Mouse (Mus musculus) macrophage (primary cell): ENCODE data around the gene Evx2. TPM values are rescaled to one million over a fixed set of nuclear protein-coding genes. Genes with fewer than 3 reads are reported as not detected.

Source experiments
- H3K27ac ChIP-seq: fragments of 350-480 bp; formaldehyde crosslinking; 2 replicates; pipeline ENCODE4 v1.9.0; 2021
- H3K36me3 ChIP-seq: fragments of 350-480 bp; formaldehyde crosslinking; 2 replicates; pipeline ENCODE4 v1.9.0; 2021; ENCODE audit errors: inconsistent target
- H3K4me3 ChIP-seq: fragments of 350-480 bp; formaldehyde crosslinking; 2 replicates; pipeline ENCODE4 v1.9.0; 2021; ENCODE audit errors: inconsistent target
- H3K79me2 ChIP-seq: fragments of 350-480 bp; formaldehyde crosslinking; 2 replicates; pipeline ENCODE4 v1.9.0; 2021; ENCODE audit errors: inconsistent target
- WGBS: methylation state at CpG from one replicate; pipeline ENCODE4 v1.1.7; 2026; ENCODE audit warnings: inconsistent platforms; ENCODE audit not compliant: missing documents; 5-methylcytosine and 5-hydroxymethylcytosine counted together
- polyA plus RNA-seq: library from polyadenylated mRNA; stranded (reverse); fragments of 250-400 nt; gene quantifications from 3 replicates; pipeline ENCODE4 v1.2.4, GENCODE M21; 2018; ENCODE audit warnings: inconsistent platforms

Evx2 gene
- polyA plus RNA-seq, 1 experiment from 2014 or later = not detected

DNA sequence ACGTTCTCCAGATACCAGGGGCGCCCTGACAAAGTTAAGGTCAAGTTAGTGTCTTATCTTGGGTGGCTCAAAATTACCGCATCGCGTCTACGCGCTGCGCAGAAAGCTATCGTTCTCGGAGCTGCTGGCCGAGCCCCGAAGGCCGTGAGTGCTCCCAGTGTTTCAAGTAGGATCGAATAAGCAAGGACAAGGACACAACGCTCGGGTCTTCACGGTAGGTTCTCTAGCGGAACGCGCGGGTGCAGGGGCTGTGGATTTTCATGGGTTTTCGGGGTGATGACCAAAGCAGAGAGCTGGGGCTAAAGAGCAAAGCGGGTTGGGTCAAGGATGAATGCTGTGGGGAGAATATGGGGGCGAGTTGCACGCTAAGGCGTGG, 20.2 kb upstream of the Evx2 start:
- no peak overlapping the region for H3K27ac ChIP-seq
- H3K36me3 ChIP-seq = no peaks in the 10 kb centered on the region
- WGBS = 4% methylated on average over 26 of the region's 26 CpGs
- H3K79me2 ChIP-seq = no peaks in the 10 kb centered on the region
- H3K4me3 ChIP-seq = no peak overlapping the region

DNA sequence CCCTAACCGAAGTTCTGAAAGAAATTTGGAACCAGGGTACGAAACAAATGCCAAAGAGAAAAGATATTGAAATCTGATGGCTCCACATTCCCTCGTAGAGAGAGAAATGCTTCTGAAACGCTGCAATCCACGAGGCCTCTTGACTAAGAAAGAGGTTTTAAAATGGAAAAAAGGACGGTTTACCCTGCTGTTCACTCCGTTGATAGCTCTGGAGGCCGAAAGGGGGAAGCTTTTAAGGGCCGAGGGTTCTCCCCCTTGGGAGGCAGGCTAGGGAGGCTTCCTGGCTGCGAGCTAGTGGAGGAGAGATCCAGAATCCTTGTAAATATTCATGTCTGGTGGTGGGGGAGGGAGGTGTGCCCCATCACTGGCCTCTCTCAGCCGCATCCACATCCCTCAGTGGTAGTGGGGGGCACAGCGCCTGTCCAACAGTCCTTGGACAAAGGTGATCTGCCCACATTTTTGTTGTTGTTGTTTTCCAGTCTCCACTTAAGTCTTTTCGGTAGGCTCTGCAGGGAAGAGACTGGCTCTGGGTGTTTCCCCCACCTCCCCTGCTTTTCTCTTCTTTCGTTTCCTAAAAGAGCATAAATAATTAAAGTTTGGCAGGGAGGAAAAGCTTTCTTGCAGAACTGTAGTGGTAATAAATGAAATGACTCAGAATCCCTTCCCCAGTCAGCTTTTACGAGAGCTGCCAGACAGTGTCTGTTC, 19.7 kb upstream of the Evx2 start, which contains the start of gene Hoxd11:
Hoxd11 (plus strand) TSS at position 667 of the 705 bp plus-strand sequence.
- 5% methylated on average over 15 of the region's 15 CpGs for WGBS
- no peaks in the 10 kb centered on the region for H3K36me3 ChIP-seq
- H3K27ac ChIP-seq = no peak within 1 kb of the TSS
- no peak within 1 kb of the TSS for H3K4me3 ChIP-seq
- H3K79me2 ChIP-seq = no peaks in the 10 kb centered on the region

DNA sequence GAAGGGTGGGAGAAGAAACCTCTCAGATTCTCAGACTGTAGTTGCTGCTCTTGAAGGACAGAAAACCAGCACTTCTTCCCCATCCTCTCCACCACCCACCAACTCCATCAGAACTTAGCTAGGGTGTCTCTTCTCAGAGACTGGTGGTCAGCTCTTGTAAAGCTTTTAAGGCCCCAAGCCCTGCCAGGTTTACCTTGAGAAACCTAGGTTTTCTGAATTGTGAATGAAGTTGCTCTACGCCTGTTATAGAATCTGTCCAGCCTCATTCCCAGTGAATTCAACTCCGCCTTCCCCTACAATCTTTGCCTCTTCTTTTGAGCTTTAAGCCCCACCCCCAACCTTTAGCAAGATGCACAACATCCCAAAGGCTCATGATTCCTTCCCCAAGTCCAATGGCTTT, 17.7 kb upstream of the Evx2 start:
- H3K27ac ChIP-seq = no peak overlapping the region
- 46% methylated on average over 2 of the region's 2 CpGs for WGBS
- H3K79me2 ChIP-seq = no peaks in the 10 kb centered on the region
- H3K4me3 ChIP-seq = no peak overlapping the region
- no peaks in the 10 kb centered on the region for H3K36me3 ChIP-seq

DNA sequence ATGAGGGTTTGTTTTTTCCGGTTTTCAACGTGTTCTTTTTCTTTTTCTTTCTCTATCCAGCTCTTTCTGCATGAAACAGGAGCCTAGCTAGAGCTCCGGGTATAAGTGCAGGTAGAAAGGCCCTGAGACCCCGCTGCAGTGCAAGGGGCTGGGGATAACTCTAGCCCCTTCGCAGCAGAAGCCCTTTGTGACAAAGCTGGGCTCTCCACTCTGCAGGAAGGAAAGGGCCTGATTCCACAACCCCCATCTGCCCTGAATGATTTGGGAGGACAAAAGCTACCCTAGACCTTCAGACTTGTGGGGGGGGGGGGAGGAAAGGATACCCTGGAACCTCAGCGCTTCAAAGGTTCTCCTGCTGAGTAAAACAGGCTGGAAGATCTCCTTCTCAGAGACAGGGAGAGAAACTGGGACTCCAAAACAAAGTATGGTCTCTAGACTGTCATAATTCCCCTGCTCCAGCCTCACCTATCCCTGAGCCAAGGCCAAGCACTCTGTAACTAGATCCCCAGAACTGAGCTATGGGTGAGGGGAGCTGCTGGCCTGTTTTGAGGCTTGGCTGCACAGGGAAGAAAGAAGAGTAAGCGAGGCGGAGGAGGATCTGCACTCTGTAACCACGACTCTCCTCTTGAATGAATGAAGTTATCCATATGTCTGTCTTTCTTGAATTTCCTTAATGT, 17.2 kb upstream of the Evx2 start:
- Histone ChIP-seq H3K4me3 (no peak overlapping the region), H3K79me2 (no peaks in the 10 kb centered on the region)
- WGBS = 13% methylated on average over 9 of the region's 9 CpGs

DNA sequence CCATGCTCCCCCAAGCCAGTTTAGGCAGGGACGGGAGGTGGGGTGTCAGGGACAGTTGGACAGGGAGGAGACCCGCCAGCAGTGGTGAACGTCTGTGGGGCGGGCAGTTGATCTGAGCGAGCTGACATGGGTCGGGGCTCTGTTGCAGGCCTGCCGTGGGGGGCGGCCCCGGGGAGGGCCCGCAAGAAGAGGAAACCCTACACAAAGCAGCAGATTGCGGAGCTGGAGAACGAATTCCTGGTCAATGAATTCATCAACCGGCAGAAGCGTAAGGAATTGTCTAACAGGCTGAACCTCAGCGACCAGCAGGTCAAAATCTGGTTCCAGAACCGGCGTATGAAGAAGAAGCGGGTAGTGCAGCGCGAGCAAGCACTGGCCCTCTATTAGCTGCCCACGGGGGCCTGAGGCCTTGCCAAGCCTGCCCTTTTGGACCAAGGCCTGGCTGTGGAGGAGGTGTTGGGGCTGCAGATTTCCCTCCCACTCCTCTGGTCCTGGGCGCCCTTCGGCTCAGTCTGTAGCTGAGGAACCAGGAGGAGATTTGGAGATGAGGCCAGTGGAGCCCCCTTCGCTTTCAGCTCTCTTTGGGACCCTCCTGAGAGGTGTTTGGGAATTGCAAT, 16.4 kb upstream of the Evx2 start:
- no peak overlapping the region for H3K4me3 ChIP-seq

More for the DNA sequence above, 17.2 kb upstream of the Evx2 start:
- H3K27ac ChIP-seq = no peak overlapping the region
- H3K36me3 ChIP-seq = no peaks in the 10 kb centered on the region

DNA sequence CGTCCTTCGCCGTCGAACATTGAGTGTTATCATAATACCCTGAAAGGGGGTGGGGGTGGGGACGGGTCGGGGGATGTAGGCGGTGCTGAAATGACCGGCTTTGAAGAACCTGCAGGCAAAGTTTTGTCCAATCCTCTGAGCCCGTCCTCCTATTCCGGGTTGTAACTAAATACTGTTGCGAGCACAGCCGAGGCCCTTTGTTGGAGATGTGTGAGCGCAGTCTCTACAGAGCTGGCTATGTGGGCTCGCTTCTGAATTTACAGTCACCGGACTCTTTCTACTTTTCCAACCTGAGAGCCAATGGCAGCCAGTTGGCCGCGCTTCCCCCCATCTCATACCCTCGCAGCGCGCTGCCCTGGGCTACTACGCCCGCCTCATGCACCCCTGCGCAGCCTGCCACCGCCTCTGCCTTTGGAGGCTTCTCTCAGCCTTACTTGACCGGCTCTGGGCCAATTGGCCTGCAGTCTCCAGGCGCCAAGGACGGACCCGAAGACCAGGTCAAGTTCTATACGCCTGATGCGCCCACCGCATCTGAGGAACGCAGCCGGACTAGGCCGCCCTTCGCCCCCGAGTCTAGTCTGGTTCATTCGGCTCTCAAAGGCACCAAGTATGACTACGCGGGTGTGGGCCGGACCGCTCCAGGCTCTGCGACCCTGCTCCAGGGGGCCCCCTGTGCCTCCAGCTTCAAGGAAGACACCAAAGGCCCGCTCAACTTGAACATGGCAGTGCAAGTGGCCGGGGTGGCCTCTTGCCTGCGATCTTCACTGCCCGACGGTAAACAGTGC, 15.7 kb upstream of the Evx2 start, which contains the start of gene Hoxd12:
Hoxd12 (plus strand) TSS at position 133 of the 785 bp plus-strand sequence.
- Histone ChIP-seq H3K27ac (no peak within 1 kb of the TSS), H3K36me3 (no peaks in the 10 kb centered on the region), H3K79me2 (no peaks in the 10 kb centered on the region), H3K4me3 (no peak within 1 kb of the TSS)
- 11% methylated on average over 47 of the region's 47 CpGs for WGBS

More for the DNA sequence above, 16.4 kb upstream of the Evx2 start:
- no peaks in the 10 kb centered on the region for H3K36me3 ChIP-seq
- no peak overlapping the region for H3K27ac ChIP-seq
- WGBS = 13% methylated on average over 23 of the region's 24 CpGs
- H3K79me2 ChIP-seq = no peaks in the 10 kb centered on the region

DNA sequence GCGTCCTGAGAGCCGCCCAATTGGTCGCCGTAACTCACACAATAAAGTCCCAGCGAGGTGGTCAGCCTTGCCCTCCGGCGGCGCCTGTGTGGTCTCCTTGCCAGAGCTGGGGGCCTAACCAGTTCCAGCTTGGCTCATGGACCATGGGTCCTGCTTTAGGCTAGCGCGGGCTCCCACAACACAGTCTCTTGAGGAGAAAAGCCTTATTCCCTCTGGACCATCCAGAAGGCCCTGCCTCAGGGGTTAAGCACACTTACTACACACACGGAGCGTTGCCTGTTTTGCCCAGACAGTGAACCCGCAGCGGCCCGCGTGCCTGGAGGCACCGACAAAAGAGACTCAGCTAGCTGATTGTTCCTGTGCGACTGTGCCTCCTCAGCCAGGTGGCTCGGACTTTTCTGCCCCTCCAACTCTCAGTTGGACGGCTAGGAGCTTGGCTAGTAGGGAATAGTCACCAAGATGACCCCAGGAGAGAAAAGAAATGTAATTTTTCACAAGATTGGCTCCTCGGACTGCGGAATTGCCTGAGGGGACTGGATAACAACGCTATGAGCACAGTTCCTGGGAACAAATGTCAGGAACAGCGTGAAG, 14.6 kb upstream of the Evx2 start:
- 7% methylated on average over 21 of the region's 24 CpGs for WGBS
- Histone ChIP-seq H3K4me3 (no peak overlapping the region), H3K27ac (no peak overlapping the region), H3K79me2 (no peaks in the 10 kb centered on the region), H3K36me3 (no peaks in the 10 kb centered on the region)

DNA sequence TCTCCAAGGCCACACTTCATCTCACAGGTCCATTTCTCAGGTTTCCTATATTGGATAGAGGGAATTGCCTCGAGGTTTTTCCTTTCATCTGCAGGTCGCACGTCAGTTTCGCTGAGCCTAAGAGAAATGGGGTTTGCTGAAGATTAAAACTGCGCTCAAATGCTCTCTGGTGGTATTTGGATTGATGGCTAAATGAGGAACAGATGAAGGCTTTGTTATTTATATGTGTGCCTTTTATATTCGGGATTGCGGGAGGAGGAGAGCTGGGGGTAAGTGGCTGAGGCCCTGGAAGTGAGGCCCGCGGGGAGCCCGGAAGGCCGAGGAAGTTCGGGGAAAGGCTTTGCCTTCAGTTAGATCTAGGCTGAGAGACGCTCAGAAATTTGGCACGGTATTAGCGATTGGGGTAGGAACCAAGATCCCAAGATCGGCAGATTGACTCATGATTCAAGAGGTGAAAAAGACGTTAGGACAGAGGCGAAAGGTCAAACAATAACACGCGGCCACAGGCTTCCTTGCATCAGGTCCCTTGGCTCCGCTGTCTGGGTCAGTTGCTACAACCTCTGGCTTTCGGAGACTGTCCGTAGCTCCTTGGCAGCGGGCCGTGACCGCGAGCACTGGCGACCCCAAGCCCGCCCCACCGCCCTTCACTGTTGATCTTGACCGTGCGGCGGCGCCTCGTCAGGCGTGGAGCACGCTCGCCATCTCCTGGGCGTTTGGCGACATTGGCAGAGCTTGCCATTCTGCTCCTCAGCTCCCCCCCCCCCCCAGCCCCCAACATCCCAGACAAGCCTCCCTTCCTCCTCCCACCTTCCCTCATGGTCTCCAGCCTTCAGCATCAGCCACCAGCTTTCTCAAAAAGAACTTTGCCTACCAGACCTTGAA, 13.4 kb upstream of the Evx2 start:
- 7% methylated on average over 28 of the region's 40 CpGs for WGBS
- Histone ChIP-seq H3K36me3 (no peaks in the 10 kb centered on the region), H3K79me2 (no peaks in the 10 kb centered on the region), H3K4me3 (no peak overlapping the region), H3K27ac (no peak overlapping the region)

DNA sequence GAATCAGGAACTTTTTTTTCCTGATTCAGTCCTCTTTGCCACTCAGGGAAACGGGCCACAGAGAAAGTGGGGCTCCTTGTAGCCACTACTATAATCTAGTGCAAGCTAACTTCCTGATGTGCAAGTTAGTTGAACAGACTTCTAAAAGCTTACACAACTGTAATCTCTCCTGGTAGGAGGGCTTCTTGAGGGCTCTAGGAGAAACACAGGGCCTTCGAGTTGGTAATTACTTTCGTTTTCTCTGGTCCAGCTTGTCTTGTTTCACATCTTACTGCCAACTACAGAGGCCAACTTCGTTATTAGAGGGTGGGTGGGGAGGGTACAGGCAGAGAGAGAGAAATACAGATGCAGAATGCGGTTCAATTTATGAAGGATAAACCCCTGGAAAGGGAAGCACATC, 12.5 kb upstream of the Evx2 start:
- 38% methylated on average over 5 of the region's 5 CpGs for WGBS
- Histone ChIP-seq H3K36me3 (no peaks in the 10 kb centered on the region), H3K79me2 (no peaks in the 10 kb centered on the region), H3K4me3 (no peak overlapping the region), H3K27ac (no peak overlapping the region)

DNA sequence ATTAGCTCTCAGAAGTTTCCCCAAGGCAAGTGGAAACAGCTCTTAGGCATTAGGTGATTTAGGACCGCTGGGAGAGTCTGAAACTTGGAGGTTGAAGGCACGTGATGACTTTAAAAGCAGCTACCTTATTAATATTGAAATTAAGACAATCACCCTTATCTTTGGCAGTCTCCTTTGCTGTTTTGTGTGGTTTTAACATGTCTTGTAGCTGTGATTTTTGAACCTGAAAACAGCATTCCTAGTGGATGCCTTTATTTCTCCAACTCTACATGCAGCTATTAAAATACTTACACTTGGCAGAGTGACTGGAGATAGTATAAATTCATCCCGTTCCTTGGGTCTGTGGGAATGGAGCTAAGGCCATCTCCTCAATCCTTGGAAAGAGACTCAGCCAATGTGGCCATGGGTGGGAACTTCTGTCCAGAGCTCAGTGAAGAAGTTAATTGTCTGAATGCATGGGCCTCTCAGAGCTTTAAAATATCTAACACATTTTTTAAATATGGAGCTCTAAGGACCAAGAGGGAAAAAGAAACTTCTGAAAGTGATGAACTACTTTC, 11.4 kb upstream of the Evx2 start:
- H3K36me3 ChIP-seq = no peaks in the 10 kb centered on the region

DNA sequence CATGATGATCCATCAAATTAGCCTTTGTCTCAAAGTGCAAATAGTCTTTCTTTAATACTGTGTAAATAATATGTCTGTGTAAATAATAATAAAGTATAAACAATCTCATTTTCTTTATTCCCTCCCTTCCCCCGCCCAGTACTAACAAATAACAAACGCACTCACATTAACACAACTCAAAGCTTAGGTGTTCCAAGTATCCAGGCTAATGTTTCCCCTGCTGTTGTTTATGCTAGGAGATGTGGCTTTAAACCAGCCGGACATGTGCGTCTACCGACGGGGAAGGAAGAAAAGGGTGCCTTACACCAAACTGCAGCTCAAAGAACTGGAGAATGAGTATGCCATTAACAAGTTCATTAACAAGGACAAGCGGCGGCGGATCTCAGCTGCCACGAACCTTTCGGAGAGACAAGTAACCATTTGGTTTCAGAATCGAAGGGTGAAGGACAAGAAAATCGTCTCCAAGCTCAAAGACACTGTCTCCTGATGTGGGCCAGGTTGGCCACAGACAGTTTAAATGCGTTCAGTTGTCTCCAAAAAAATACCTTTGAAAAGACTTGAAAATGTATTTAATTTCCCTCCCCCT, 10.4 kb upstream of the Evx2 start:
- no peaks in the 10 kb centered on the region for H3K36me3 ChIP-seq
- H3K79me2 ChIP-seq = no peaks in the 10 kb centered on the region
- H3K4me3 ChIP-seq = no peak overlapping the region
- WGBS = 10% methylated on average over 14 of the region's 14 CpGs
- H3K27ac ChIP-seq = no peak overlapping the region

More for the DNA sequence above, 11.4 kb upstream of the Evx2 start:
- H3K27ac ChIP-seq = no peak overlapping the region
- H3K4me3 ChIP-seq = no peak overlapping the region
- 26% methylated on average over 3 of the region's 3 CpGs for WGBS
- no peaks in the 10 kb centered on the region for H3K79me2 ChIP-seq

DNA sequence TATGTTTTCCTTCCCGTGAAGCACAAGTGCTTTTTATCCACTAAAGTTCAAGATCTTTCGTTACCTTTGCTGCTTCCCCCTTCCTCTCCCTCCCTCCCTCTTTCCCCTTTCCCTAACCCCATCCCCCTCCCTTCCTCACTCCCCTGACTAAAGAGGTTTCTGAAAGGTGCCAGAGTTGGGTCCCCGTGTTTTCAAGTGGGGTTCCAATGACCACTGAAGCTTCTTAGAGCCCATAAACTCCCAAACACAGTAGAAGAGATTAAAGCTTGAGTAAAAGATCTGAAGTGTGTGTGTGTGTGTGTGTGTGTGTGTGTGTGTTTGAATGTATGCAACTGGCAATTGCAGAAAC, 9.8 kb upstream of the Evx2 start:
- Histone ChIP-seq H3K79me2 (no peaks in the 10 kb centered on the region), H3K36me3 (no peaks in the 10 kb centered on the region), H3K4me3 (no peak overlapping the region), H3K27ac (no peak overlapping the region)
- WGBS = 3% methylated on average over 3 of the region's 3 CpGs
